ENCODE assay signal across 10 mouse cellular contexts in genomic region chr5:116809001-116809759, GRCm38 (mm10).
DNase-seq lines count a peak whose midpoint lies in the region; ATAC-seq lines count a peak whose summit lies in the region.
"Had no signal": no experiment of that assay in that cellular context is flagged by ENCODE, and none has a peak within 500 bp of the region (broad histone marks: within the 10 kb centered on the region; RNA-seq: fewer than 3 reads in every experiment).

No protein-coding gene starts in this region.

- peak overlapping the region; percentile 72 for H3K27ac ChIP-seq in embryonic facial prominence, embryonic 10.5 days (replicated peaks)
- H3K27ac ChIP-seq: heart, embryonic 10.5 days had no signal

- peak; percentile 62 for DNase-seq in embryonic facial prominence, embryonic 10.5 days (ENCODE audit: low spot score)
- DNase-seq in frontal cortex, adult 2 months (ENCODE audit: extremely low spot score in 1 of 2, low spot score in 1 of 2) = peak; percentile 9 to 28
- peak; percentile 51 to 59 for DNase-seq in left cerebral cortex, postnatal 10 days (ENCODE audit: extremely low spot score in 1 of 2, low spot score in 2 of 2)
- DNase-seq in retina, embryonic 14.5 days (ENCODE audit: low spot score) = peak; percentile 69
- DNase-seq in cerebellum, adult 9-10 months = no peak
- DNase-seq in kidney, postnatal 25 days = no peak
- DNase-seq: kidney, postnatal 14 days; lung, postnatal 4 days had no signal

- H3K4me1 ChIP-seq in embryonic facial prominence, embryonic 10.5 days = peaks cover 12% of the 10 kb centered on the region; the same call in 1 of the 2 replicates
- H3K4me1 ChIP-seq: heart, embryonic 10.5 days had no signal

- intact Hi-C loops in left cerebral cortex, postnatal 10 days (cut with DNase I) = no loop called here

- no peak overlapping the region for H3K4me3 ChIP-seq in embryonic facial prominence, embryonic 10.5 days
- H3K4me3 ChIP-seq: heart, embryonic 10.5 days had no signal

- no peaks in the 10 kb centered on the region for H3K27me3 ChIP-seq in embryonic facial prominence, embryonic 10.5 days (replicated peaks; ENCODE audit: low read depth, poor library complexity, severe bottlenecking)

- WGBS in embryonic facial prominence, embryonic 10.5 days = 25% methylated on average over 17 of the region's 17 CpGs

- no peaks in the 10 kb centered on the region for H3K9me3 ChIP-seq in embryonic facial prominence, embryonic 10.5 days
- H3K9me3 ChIP-seq: heart, embryonic 10.5 days had no signal

- ATAC-seq in erythroid progenitor cell, adult 5-6 weeks (replicated peaks; ENCODE audit: low FRiP score, poor library complexity, severe bottlenecking) = no peak

- no peaks in the 10 kb centered on the region for H3K36me3 ChIP-seq in embryonic facial prominence, embryonic 10.5 days (replicated peaks)
- H3K36me3 ChIP-seq: heart, embryonic 10.5 days had no signal

Comparison
In these comparisons a context has a peak if more than half of its experiments do, and no peak if none do; other contexts are left out.
1. DNase-seq: peak in embryonic facial prominence, embryonic 10.5 days (single experiment), frontal cortex, adult 2 months (2 of 2), left cerebral cortex, postnatal 10 days (2 of 2) and retina, embryonic 14.5 days (single experiment); none in cerebellum, adult 9-10 months (single experiment) and kidney, postnatal 25 days (0 of 2).